Mouse (Mus musculus) lung, postnatal 14 days (tissue): ENCODE measurements at regions not wholly inside any gene's neighbourhood (a gene's known extent, or its start where the extent isn't known, plus 50 kb on each side); places are given as distances from the start of the nearest gene placed in this dataset.

ENCODE experiments used
- DNase-seq: peaks from one replicate; pipeline ENCODE4 v3.0.0; 2021

GRCm38 (mm10) chr6:31332714-31333113 is 65.8 kb upstream of the Mkln1 start:
- DNase-seq = no peak

- DNase-seq = no peak
Measured at GRCm38 (mm10) chr6:31333228-31333922, 65.2 kb upstream of the Mkln1 start.

DNA sequence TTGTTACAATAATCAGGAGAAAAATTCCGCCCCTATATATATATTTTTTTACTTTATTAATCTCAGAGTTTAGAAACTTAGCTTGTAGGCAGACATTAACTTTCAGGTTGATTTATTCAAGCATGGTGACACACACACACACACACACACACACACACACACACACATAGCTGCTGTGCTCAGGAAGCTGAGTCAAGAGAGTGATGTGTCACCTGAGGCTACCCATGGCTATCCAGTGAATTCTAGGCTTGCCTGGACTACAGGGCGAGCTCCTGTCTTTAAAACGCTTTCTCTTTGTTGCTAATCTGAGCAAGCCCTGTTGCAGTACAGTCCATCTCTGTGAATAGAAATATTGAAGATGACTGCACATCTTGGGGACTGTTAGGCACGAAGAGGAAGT is 64.4 kb upstream of the Mkln1 start:
- DNase-seq = no peak

- no peak for DNase-seq
Measured at GRCm38 (mm10) chr6:31339122-31339947, 59.2 kb upstream of the Mkln1 start.

DNA sequence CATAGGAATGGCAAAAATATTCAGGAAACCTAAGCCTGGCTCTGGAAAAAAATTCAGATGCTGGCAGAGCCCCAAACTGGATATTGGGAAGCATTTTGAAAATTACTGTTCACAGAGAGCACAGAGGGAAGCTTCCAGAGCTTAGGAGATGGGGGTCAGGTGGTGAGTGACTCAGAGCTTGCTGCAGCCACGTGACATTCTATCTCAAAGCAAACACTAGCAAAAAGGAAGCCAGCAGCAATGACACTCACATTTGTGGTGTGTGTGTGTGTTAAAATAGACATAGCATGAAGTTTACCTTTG is 58.6 kb upstream of the Mkln1 start:
- no peak for DNase-seq

GRCm38 (mm10) chr6:31345366-31346084 is 53.0 kb upstream of the Mkln1 start:
- DNase-seq = no peak

- no peak for DNase-seq
Measured at GRCm38 (mm10) chr6:31348333-31348732, 50.2 kb upstream of the Mkln1 start.
